Mouse (Mus musculus) heart, postnatal 36 days (tissue): ENCODE data around the gene H2al2a. TPM values are rescaled to one million over a fixed set of nuclear protein-coding genes. Genes with fewer than 3 reads are reported as not detected.

Experiments
- DNase-seq, 2 experiments: peaks; one replicate each; pipeline ENCODE4 v3.0.0; 2021 to 2022
- intact Hi-C: fragments of 180-260 bp; cut with DNase I; formaldehyde crosslinking; loops from one replicate; pipeline ENCODE4 v1.15.1; 2025
- total RNA-seq, 2 experiments: library from RNA; stranded (reverse); gene quantifications; 2 replicates each; pipeline ENCODE4 v1.2.3; 2021

Gene H2al2a
- total RNA-seq, 2 experiments from 2014 or later, result not detected

DNA sequence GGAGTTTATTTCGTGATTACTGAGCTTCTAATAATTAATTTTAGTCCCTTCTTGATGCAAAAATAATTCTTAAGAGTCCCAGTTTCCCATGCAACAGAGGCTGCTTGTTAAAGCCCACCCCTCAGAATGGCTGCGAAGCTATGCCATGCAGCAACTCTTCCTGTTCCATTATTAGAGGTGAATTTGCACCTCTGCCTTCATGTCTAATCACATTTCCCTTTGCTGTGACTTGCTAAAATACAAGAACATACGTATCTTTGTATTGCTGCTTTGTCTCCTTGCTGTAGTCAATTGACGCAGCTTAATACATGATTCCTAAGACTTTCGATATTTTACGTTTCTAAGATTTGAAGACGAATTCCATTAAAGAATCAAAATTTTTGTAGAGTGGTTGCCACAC is 32.9 kb upstream of the H2al2a start:
- intact Hi-C loops, result loop anchor here (2.0 to 10.0 kb wide), 11 partner anchors 27 to 1248 kb away; partner anchors contain the start of genes Bmi1, Dnajc1 and Spag6
- DNase-seq, result no peak

GRCm38 (mm10) chr2:18028140-18029021 is 31.6 kb upstream of the H2al2a start:
- DNase-seq, result peak; percentile 94 to 95
- intact Hi-C loops, result loop anchor here (2.0 to 5.0 kb wide), 10 partner anchors 28 to 1249 kb away; partner anchors contain the start of genes Bmi1, Dnajc1 and Spag6

DNA sequence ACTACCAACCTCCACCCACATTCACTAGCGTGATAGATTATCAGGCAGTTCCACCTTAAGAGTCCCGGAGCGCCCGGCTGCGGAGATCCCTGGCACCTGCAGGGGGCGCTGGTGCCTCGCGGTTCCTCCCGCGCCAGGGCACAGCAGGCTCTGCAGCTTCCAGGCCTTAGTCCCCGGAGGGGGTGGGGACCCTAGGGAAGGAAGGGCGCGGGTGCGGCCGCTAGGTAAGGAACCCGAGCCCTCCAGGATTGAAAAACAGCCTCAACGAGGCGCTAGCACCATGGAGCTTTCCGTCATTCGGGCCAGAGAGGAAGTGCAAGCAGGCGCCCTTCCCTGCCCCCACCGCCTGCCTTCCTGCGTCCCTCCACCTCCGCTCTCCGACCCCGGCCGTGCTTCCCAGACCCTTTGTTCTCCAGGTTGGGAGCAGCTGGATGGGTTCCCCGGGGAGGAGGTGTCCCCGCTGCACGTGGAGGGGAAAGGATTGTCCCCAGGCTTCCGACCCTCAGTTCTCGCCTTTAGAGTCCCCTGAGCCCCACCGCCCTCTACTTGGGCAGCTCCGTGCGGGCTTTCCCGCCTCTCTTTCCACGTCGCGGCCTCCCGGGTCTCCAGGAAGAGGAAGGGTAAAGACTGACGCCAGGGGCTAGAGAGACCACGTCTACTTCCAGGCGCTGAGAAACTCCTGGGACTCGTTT is 30.8 kb upstream of the H2al2a start:
- peak; percentile 97 to 98 for DNase-seq
- intact Hi-C loops, result loop anchor here (1.0 to 5.0 kb wide), 14 partner anchors 29 to 1250 kb away; partner anchors contain the start of genes Bmi1, Dnajc1 and Spag6

GRCm38 (mm10) chr2:18026116-18026947 is 29.6 kb upstream of the H2al2a start:
- intact Hi-C loops, result loop anchor here (2.0 to 5.0 kb wide), 12 partner anchors 38 to 1251 kb away; partner anchors contain the start of genes Bmi1, Dnajc1 and Spag6
- peak; percentile 65 to 77 for DNase-seq

GRCm38 (mm10) chr2:18025781-18026115 is 29.0 kb upstream of the H2al2a start:
- intact Hi-C loops, result loop anchor here (2.0 to 5.0 kb wide), 12 partner anchors 39 to 1252 kb away; partner anchors contain the start of genes Bmi1, Dnajc1 and Spag6
- no peak for DNase-seq

DNA sequence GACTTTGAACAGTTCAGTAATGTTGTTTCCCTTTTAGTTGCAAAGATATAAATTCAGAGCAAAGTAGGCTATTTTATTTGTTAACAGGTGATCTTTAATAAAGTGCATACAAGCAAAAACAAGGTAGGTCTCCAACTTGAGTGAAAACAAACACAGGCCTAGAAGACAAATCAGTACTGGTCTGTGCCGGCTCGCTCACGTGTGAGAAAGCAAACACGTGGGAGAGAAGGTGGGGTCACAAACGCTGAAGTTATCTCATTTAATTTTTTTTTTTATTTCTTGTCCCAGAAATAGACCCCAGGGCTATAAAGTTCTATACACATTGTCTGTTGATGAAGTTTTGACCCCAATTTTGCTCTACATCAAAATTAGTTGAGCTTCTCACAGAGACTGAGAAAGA is 28.4 kb upstream of the H2al2a start:
- DNase-seq, result no peak
- intact Hi-C loops, result loop anchor here (5.0 kb wide), 9 partner anchors 77 to 1252 kb away; partner anchors contain the start of genes Bmi1, Dnajc1 and Spag6

DNA sequence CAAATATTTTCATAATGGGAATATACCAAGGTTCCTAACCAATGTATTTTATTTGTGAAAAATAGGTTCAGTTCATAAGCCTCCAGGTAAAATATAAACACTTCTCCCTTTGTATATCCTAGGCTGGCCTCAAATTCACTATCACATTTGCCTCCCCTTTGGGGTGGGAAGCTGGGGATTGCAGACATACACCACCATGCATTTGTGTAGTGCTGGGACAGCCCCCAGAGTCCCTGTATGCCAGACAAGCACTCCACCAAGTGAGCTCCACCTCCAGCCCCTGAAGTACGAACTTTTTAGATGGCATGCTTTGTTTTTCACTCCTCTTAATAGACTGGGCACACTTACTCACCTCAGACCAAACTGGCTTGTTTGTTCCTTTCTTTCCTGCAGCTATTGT is 26.1 kb upstream of the H2al2a start:
- intact Hi-C loops, result no loop called here
- no peak for DNase-seq

DNA sequence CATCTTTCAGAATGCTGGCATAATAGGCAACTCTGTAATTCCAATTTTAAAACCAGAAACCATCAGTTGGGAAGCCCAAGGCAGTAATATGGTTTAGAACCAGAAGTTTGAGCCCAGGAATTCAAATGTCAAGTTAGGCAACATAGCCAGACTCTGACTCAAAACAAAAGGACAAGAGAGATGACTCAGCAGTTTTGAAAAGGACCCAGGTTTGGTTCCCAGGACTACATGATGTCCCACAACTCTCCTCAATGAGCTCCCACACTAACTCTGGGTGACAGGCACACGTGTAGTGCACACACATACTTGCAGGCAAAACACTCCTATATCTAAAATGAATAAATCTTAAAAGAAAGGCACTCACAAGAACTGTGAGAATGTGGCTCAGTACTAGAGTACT is 22.4 kb upstream of the H2al2a start:
- intact Hi-C loops, result no loop called here
- DNase-seq, result no peak

GRCm38 (mm10) chr2:18017321-18017720 is 20.6 kb upstream of the H2al2a start:
- no peak for DNase-seq
- intact Hi-C loops, result no loop called here

- intact Hi-C loops, result no loop called here
- DNase-seq, result no peak
Observed at GRCm38 (mm10) chr2:18016639-18017038, 19.9 kb upstream of the H2al2a start.

GRCm38 (mm10) chr2:18015581-18015980 is 18.8 kb upstream of the H2al2a start:
- no peak for DNase-seq
- intact Hi-C loops, result no loop called here

- intact Hi-C loops, result no loop called here
- no peak for DNase-seq
Observed at GRCm38 (mm10) chr2:18012866-18013265, 16.1 kb upstream of the H2al2a start.

- intact Hi-C loops, result no loop called here
- no peak for DNase-seq
Observed at GRCm38 (mm10) chr2:18011226-18011625, 14.5 kb upstream of the H2al2a start.

GRCm38 (mm10) chr2:18005137-18005536 is 8.4 kb upstream of the H2al2a start:
- DNase-seq, result no peak
- intact Hi-C loops, result loop anchor here (5.0 kb wide), 1 partner anchor 807 kb away; no protein-coding TSS in a partner anchor

DNA sequence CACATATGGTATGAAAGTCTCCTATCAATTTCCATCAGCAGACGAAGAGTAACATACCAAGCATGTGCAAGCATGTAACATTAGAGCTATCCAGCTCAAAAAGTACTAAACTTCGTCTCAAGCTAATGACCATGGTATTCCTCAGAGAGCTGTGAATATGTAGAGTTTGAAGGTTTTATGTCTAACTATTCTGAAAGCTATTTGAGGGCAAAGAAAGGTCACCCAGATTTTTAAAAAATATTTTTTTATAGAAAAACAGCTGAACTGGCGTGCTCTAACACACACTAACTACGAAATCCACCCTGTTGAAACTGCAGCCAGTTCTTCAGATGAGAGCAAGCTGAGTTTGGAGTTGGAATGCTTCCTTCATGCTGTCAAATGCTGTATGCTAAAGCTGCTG is 7.5 kb upstream of the H2al2a start:
- no peak for DNase-seq
- intact Hi-C loops, result no loop called here

- DNase-seq, result no peak
- intact Hi-C loops, result no loop called here
Observed at GRCm38 (mm10) chr2:18002306-18002705, 5.5 kb upstream of the H2al2a start.

- intact Hi-C loops, result no loop called here
- DNase-seq, result no peak
Observed at GRCm38 (mm10) chr2:17989562-17989961, 7.2 kb downstream of the H2al2a start.

GRCm38 (mm10) chr2:17989115-17989514 is 7.6 kb downstream of the H2al2a start:
- DNase-seq, result no peak
- intact Hi-C loops, result no loop called here

DNA sequence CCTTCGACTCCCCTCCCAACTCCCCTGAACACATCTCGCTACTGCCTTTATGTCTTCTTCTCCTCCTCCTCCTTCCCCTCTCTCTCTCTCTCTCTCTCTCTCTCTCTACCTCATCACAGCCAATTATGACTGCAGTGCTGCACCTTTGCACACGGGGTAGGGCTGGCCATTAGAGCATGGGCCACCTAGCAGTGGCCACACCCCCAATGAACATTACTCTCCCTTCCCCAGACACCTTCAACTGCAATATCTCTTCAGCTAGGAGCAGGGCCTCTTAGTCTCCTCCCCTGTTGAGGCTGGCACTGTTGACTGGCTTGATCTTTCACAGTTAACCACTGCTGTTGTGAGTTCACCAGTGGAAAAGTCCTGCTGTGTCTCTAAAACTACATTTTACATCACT is 10.1 kb downstream of the H2al2a start:
- no peak for DNase-seq
- intact Hi-C loops, result no loop called here

GRCm38 (mm10) chr2:17984774-17985173 is 12.0 kb downstream of the H2al2a start:
- DNase-seq, result no peak
- intact Hi-C loops, result no loop called here
